Mouse (Mus musculus) left cerebral cortex, adult 18-20 months (tissue): ENCODE measurements at regions not wholly inside any gene's neighbourhood (a gene's known extent, or its start where the extent isn't known, plus 50 kb on each side); places are given as distances from the start of the nearest gene placed in this dataset.
A peak's percentile ranks its signal among the peaks of the same experiment; 100 is the strongest.

Experiments
- DNase-seq, 2 experiments: peaks; one replicate each; pipeline ENCODE4 v3.0.0; 2021 to 2022; ENCODE audit warnings: low spot score in 2 of 2, mixed read lengths in 1 of 2

GRCm38 (mm10) chr2:27812946-27813345 is 73.3 kb upstream of the Col5a1 start:
- DNase-seq = no peak

- DNase-seq = no peak
Measured at GRCm38 (mm10) chr2:27813370-27813769, 72.9 kb upstream of the Col5a1 start.

GRCm38 (mm10) chr2:27818656-27819055 is 67.6 kb upstream of the Col5a1 start:
- DNase-seq = no peak

GRCm38 (mm10) chr2:27826826-27827225 is 59.4 kb upstream of the Col5a1 start:
- no peak for DNase-seq

GRCm38 (mm10) chr2:27827582-27827981 is 58.6 kb upstream of the Col5a1 start:
- no peak for DNase-seq

- DNase-seq = no peak
Measured at GRCm38 (mm10) chr2:27828237-27828636, 58.0 kb upstream of the Col5a1 start.

- DNase-seq = no peak
Measured at GRCm38 (mm10) chr2:27829551-27829950, 56.7 kb upstream of the Col5a1 start.

GRCm38 (mm10) chr2:27834971-27835370 is 51.3 kb upstream of the Col5a1 start:
- no peak for DNase-seq

- peak; percentile 48 to 55 for DNase-seq
Measured at GRCm38 (mm10) chr2:27835758-27836460, 50.3 kb upstream of the Col5a1 start.
